Mouse (Mus musculus): ENCODE measurements at regions not wholly inside any gene's neighbourhood (a gene's known extent, or its start where the extent isn't known, plus 50 kb on each side); places are given as distances from the start of the nearest gene placed in this dataset.

DNA sequence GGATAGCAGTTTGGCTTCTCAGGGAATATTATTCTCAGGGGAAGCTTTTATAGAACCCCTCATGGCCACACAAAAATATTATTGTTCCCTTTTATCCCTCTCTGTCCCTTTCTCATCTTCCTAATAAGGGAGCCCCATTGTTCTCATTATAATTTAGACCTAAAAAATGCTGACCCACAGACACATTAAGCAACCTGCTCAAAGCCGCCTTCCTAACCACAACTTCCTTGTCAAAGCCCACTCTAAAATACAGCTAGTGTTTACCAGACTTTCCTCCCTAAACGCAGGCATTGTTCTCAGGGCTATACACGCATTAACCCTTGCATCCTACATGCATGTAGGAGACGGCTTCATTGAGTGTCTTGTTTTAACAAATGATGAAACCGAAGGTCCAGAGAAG is 93.9 kb downstream of the Foxi3 start:
- TF ChIP-seq CTCF (IDR thresholded peaks at IDR 0.05) (no peak), EP300 (IDR thresholded peaks at IDR 0.05) (no peak)
